Mouse (Mus musculus) ES-E14 (cell line): Measurements from ENCODE around the gene Prss57.

Experiments used
- CHD2 ChIP-seq: IDR thresholded peaks from 2 replicates; pipeline ENCODE4 v1.6.1; 2014; ENCODE audit warnings: mild to moderate bottlenecking, low read depth, low read length, inconsistent platforms
- HCFC1 ChIP-seq: IDR thresholded peaks from 2 replicates; pipeline ENCODE4 v1.6.1; 2012; ENCODE audit warnings: low read length, inconsistent platforms, borderline replicate concordance; ENCODE audit not compliant: insufficient read depth
- MAFK ChIP-seq: IDR thresholded peaks from 2 replicates; pipeline ENCODE4 v1.6.1; 2014; ENCODE audit warnings: mild to moderate bottlenecking, low read depth, low read length, inconsistent platforms; ENCODE audit not compliant: insufficient read depth
- ZC3H11A ChIP-seq: IDR thresholded peaks from 2 replicates; pipeline ENCODE4 v1.6.1; 2012; ENCODE audit warnings: low read depth, mild to moderate bottlenecking, inconsistent platforms, low read length, borderline replicate concordance
- ZNF384 ChIP-seq: IDR thresholded peaks from 2 replicates; pipeline ENCODE4 v1.6.1; 2012; ENCODE audit warnings: low read depth, low read length, inconsistent platforms

GRCm38 (mm10) chr10:79831583-79831982, 40.8 kb upstream of the Prss57 start:
- no peak for TF ChIP-seq ZC3H11A
- no peak for TF ChIP-seq CHD2
- no peak for TF ChIP-seq MAFK
- TF ChIP-seq HCFC1 = no peak
- no peak for TF ChIP-seq ZNF384
